Mouse (Mus musculus): ENCODE results near the gene Nxf2. TPM values are rescaled to one million over a fixed set of nuclear protein-coding genes. Genes with fewer than 3 reads are reported as not detected.

The Nxf2 gene
- polyA plus RNA-seq, 1 experiment from 2014 or later: 0.97 TPM

- 60% methylated on average over 2 of the region's 2 CpGs for WGBS
- no peak overlapping the region for H3K4me2 ChIP-seq (ENCODE audit: low read depth, low read length)
- H3K4me3 ChIP-seq (ENCODE audit: low read depth, low read length): no peak overlapping the region
- no peak overlapping the region for H3K27ac ChIP-seq (replicated peaks; ENCODE audit: low read depth, low read length)
- H3K9me3 ChIP-seq (replicated peaks; ENCODE audit: control insufficient read depth, low read length): no peaks in the 10 kb centered on the region
- H3K36me3 ChIP-seq (replicated peaks; ENCODE audit: control insufficient read depth, insufficient read depth, low read depth, low read length): no peaks in the 10 kb centered on the region
- DNase-seq (ENCODE audit: low spot score) (no peak), ATAC-seq (replicated peaks; ENCODE audit: insufficient number of reproducible peaks, low FRiP score, low TSS enrichment, low read depth) (no peak)
- H3K9ac ChIP-seq (replicated peaks; ENCODE audit: low read length): no peak overlapping the region
- H3K4me1 ChIP-seq (ENCODE audit: control insufficient read depth, insufficient read depth, low read length): no peaks in the 10 kb centered on the region
- no peaks in the 10 kb centered on the region for H3K27me3 ChIP-seq (ENCODE audit: control insufficient read depth, insufficient read depth, low read length)
Measured at GRCm38 (mm10) chrX:134912805-134913204, 51.7 kb downstream of the Nxf2 start.

- Histone ChIP-seq H3K9me3 (replicated peaks; ENCODE audit: control insufficient read depth, low read length) (no peaks in the 10 kb centered on the region), H3K4me1 (ENCODE audit: control insufficient read depth, insufficient read depth, low read length) (no peaks in the 10 kb centered on the region), H3K9ac (replicated peaks; ENCODE audit: low read length) (no peak overlapping the region), H3K27ac (replicated peaks; ENCODE audit: low read depth, low read length) (no peak overlapping the region), H3K4me3 (ENCODE audit: low read depth, low read length) (no peak overlapping the region), H3K36me3 (replicated peaks; ENCODE audit: control insufficient read depth, insufficient read depth, low read depth, low read length) (no peaks in the 10 kb centered on the region), H3K4me2 (ENCODE audit: low read depth, low read length) (no peak overlapping the region), H3K27me3 (ENCODE audit: control insufficient read depth, insufficient read depth, low read length) (no peaks in the 10 kb centered on the region)
- 75% methylated on average over 4 of the region's 4 CpGs for WGBS
- no peak for ATAC-seq (replicated peaks; ENCODE audit: insufficient number of reproducible peaks, low FRiP score, low TSS enrichment, low read depth)
- no peak for DNase-seq (ENCODE audit: low spot score)
Measured at GRCm38 (mm10) chrX:134910345-134910744, 54.2 kb downstream of the Nxf2 start.

Other genes starting within 250 kb of the Nxf2 start
- 47.0 and 55.1 TPM in 2 replicates for gene Armcx1, start 246.8 kb downstream of the Nxf2 start, polyA plus RNA-seq (2014; fragmentation: Nextera tagmentation; extraction: Ambion mirVana)
- gene Armcx6, start 213.3 kb downstream of the Nxf2 start, polyA plus RNA-seq (2014; fragmentation: Nextera tagmentation; extraction: Ambion mirVana): 20.5 and 20.8 TPM in 2 replicates
- 66.4 and 70.5 TPM in 2 replicates for gene Armcx3, start 208.2 kb downstream of the Nxf2 start, polyA plus RNA-seq (2014; fragmentation: Nextera tagmentation; extraction: Ambion mirVana)
- gene Armcx2, start 155.5 kb downstream of the Nxf2 start, polyA plus RNA-seq (2014; fragmentation: Nextera tagmentation; extraction: Ambion mirVana): 83.9 and 85.7 TPM in 2 replicates
- 6.2 and 7.0 TPM in 2 replicates for gene Zmat1, start 44.5 kb upstream of the Nxf2 start, polyA plus RNA-seq (2014; fragmentation: Nextera tagmentation; extraction: Ambion mirVana)
- gene Gm15023, start 212.9 kb upstream of the Nxf2 start, polyA plus RNA-seq (2014; fragmentation: Nextera tagmentation; extraction: Ambion mirVana): 0.06 TPM in 1 of 2 replicates, not detected in the other
- gene Tceal6, start 245.9 kb upstream of the Nxf2 start, polyA plus RNA-seq (2014; fragmentation: Nextera tagmentation; extraction: Ambion mirVana): 0.86 and 1.6 TPM in 2 replicates

Measured in embryonic facial prominence, embryonic 11.5 days (tissue).